23 mouse cellular contexts compared by ENCODE assay signal in genomic region chr9:21083324-21083723, GRCm38 (mm10). TPM values are rescaled to one million over a fixed set of nuclear protein-coding genes. Genes with fewer than 3 reads are reported as not detected.
DNase-seq lines count a peak whose midpoint lies in the region; ATAC-seq and TF ChIP-seq lines count a peak whose summit lies in the region.
"Had no signal": no experiment of that assay in that cellular context is flagged by ENCODE, and none has a peak within 500 bp of the region (broad histone marks: within the 10 kb centered on the region; RNA-seq: fewer than 3 reads in every experiment).

No protein-coding gene starts in this region.

- H3K9me3 ChIP-seq in heart, postnatal 0 days (replicated peaks; ENCODE audit: control insufficient read depth, low read length): no peaks in the 10 kb centered on the region
- H3K9me3 ChIP-seq in liver, embryonic 11.5 days (ENCODE audit: control insufficient read depth, low read length): no peaks in the 10 kb centered on the region
- no peaks in the 10 kb centered on the region for H3K9me3 ChIP-seq in liver, embryonic 14.5 days (ENCODE audit: control insufficient read depth, low read length)
- no peaks in the 10 kb centered on the region for H3K9me3 ChIP-seq in midbrain, embryonic 16.5 days (replicated peaks; ENCODE audit: control insufficient read depth, low read length, poor library complexity, severe bottlenecking)
- H3K9me3 ChIP-seq: embryonic facial prominence, embryonic 10.5 days; forebrain, embryonic 13.5 days; heart, embryonic 12.5 days had no signal

- WGBS in heart, postnatal 0 days: 28% methylated on average over 3 of the region's 3 CpGs
- WGBS in liver, embryonic 11.5 days: 67% methylated on average over 3 of the region's 3 CpGs
- 42% methylated on average over 3 of the region's 3 CpGs for WGBS in liver, embryonic 14.5 days (ENCODE audit: insufficient replicate concordance)
- WGBS in midbrain, embryonic 16.5 days: 73% methylated on average over 3 of the region's 3 CpGs

- no peak overlapping the region for H3K4me2 ChIP-seq in heart, postnatal 0 days (ENCODE audit: low read depth, low read length)
- H3K4me2 ChIP-seq in liver, embryonic 11.5 days: no peak overlapping the region
- H3K4me2 ChIP-seq in liver, embryonic 14.5 days (ENCODE audit: low read depth): no peak overlapping the region
- H3K4me2 ChIP-seq in midbrain, embryonic 16.5 days (ENCODE audit: low read length): no peak overlapping the region
- H3K4me2 ChIP-seq: forebrain, embryonic 13.5 days; heart, embryonic 12.5 days had no signal

- H3K4me1 ChIP-seq in heart, postnatal 0 days (ENCODE audit: control insufficient read depth, insufficient read depth): peaks cover 8% of the 10 kb centered on the region
- peaks cover 12% of the 10 kb centered on the region for H3K4me1 ChIP-seq in liver, embryonic 11.5 days (replicated peaks; ENCODE audit: control insufficient read depth, insufficient read depth, low read length)
- no peaks in the 10 kb centered on the region; a peak in 1 of 4 replicates for H3K4me1 ChIP-seq in liver, embryonic 14.5 days (replicated peaks; ENCODE audit: control insufficient read depth in 2 of 2, insufficient read depth in 2 of 2, low read length in 1 of 2)
- H3K4me1 ChIP-seq in midbrain, embryonic 16.5 days (ENCODE audit: control insufficient read depth, insufficient read depth, low read length): no peaks in the 10 kb centered on the region
- H3K4me1 ChIP-seq: embryonic facial prominence, embryonic 10.5 days; forebrain, embryonic 13.5 days had no signal

- H3K36me3 ChIP-seq in heart, postnatal 0 days (replicated peaks; ENCODE audit: control insufficient read depth, insufficient read depth, low read length): peaks cover 91% of the 10 kb centered on the region
- H3K36me3 ChIP-seq in liver, embryonic 11.5 days (ENCODE audit: control insufficient read depth, insufficient read depth, low read length): peaks cover 79% of the 10 kb centered on the region
- H3K36me3 ChIP-seq in liver, embryonic 14.5 days (replicated peaks; ENCODE audit: control insufficient read depth, insufficient read depth, low read depth): peaks cover 92% of the 10 kb centered on the region
- peaks cover 51% of the 10 kb centered on the region for H3K36me3 ChIP-seq in midbrain, embryonic 16.5 days (ENCODE audit: control insufficient read depth, insufficient read depth, low read length)

- H3K27ac ChIP-seq in heart, postnatal 0 days (ENCODE audit: low read depth): no peak overlapping the region
- no peak overlapping the region for H3K27ac ChIP-seq in liver, embryonic 11.5 days (ENCODE audit: low read depth, low read length)
- no peak overlapping the region for H3K27ac ChIP-seq in liver, embryonic 14.5 days
- H3K27ac ChIP-seq in midbrain, embryonic 16.5 days (ENCODE audit: low read length): no peak overlapping the region
- H3K27ac ChIP-seq: embryonic facial prominence, embryonic 10.5 days; forebrain, embryonic 13.5 days had no signal

- no peak for DNase-seq in heart, postnatal 0 days (ENCODE audit: low spot score)
- no peak for DNase-seq in heart, postnatal 4 days
- no peak for DNase-seq in liver, embryonic 11.5 days (ENCODE audit: low spot score)
- no peak for DNase-seq in liver, embryonic 14.5 days (ENCODE audit: low read depth in 3 of 3, low spot score in 3 of 3)
- no peak for DNase-seq in spleen, adult 18-20 months
- DNase-seq: adrenal gland, adult 8-10 months; adrenal gland, postnatal 36 days; cerebellum, adult 2 months; cerebellum, postnatal 10 days; forebrain, postnatal 0 days; gastrocnemius, postnatal 14 days had no signal

- no peak overlapping the region for H3K9ac ChIP-seq in heart, postnatal 0 days (replicated peaks; ENCODE audit: low read depth, low read length)
- no peak overlapping the region for H3K9ac ChIP-seq in liver, embryonic 11.5 days (ENCODE audit: low read depth, low read length)
- H3K9ac ChIP-seq in liver, embryonic 14.5 days (replicated peaks): no peak overlapping the region
- H3K9ac ChIP-seq in midbrain, embryonic 16.5 days (ENCODE audit: low read depth, low read length): no peak overlapping the region
- H3K9ac ChIP-seq: forebrain, embryonic 13.5 days; forebrain, postnatal 0 days; heart, embryonic 12.5 days had no signal

- no peak for TF ChIP-seq CTCF in heart, postnatal 0 days (IDR thresholded peaks at IDR 0.05; ENCODE audit: low read depth)
- no peak for TF ChIP-seq CTCF in liver, embryonic 14.5 days (IDR thresholded peaks at IDR 0.05; ENCODE audit: low read depth)

- no peak for TF ChIP-seq EP300 in heart, postnatal 0 days (IDR thresholded peaks at IDR 0.05; ENCODE audit: low read depth)
- peak; percentile 40; the same call in 1 of the 2 replicates for TF ChIP-seq EP300 in liver, embryonic 14.5 days (IDR thresholded peaks at IDR 0.05; ENCODE audit: low read depth)

- H3K4me3 ChIP-seq in heart, postnatal 0 days (ENCODE audit: low read depth, low read length): no peak overlapping the region
- no peak overlapping the region for H3K4me3 ChIP-seq in liver, embryonic 11.5 days (ENCODE audit: low read depth, low read length)
- no peak overlapping the region for H3K4me3 ChIP-seq in liver, embryonic 14.5 days (ENCODE audit: insufficient read depth in 1 of 2, low read depth in 2 of 2, low read length in 2 of 2)
- H3K4me3 ChIP-seq in midbrain, embryonic 16.5 days (ENCODE audit: low read depth, low read length): no peak overlapping the region
- H3K4me3 ChIP-seq: embryonic facial prominence, embryonic 10.5 days; forebrain, embryonic 13.5 days; heart, embryonic 12.5 days had no signal

- no peaks in the 10 kb centered on the region for H3K27me3 ChIP-seq in heart, postnatal 0 days (ENCODE audit: control insufficient read depth, insufficient read depth, low read length)
- no peaks in the 10 kb centered on the region for H3K27me3 ChIP-seq in liver, embryonic 11.5 days (replicated peaks; ENCODE audit: control insufficient read depth, insufficient read depth, low read length)
- no peaks in the 10 kb centered on the region for H3K27me3 ChIP-seq in liver, embryonic 14.5 days (ENCODE audit: control insufficient read depth, insufficient read depth, low read length)
- no peaks in the 10 kb centered on the region for H3K27me3 ChIP-seq in midbrain, embryonic 16.5 days (ENCODE audit: control insufficient read depth, insufficient read depth, low read depth, low read length)
- H3K27me3 ChIP-seq: CH12.LX; forebrain, embryonic 13.5 days; heart, embryonic 12.5 days had no signal

- ATAC-seq in heart, postnatal 0 days (ENCODE audit: insufficient read depth, low read depth): 0 out of 2 replicates have a peak, but pooled peaks have one; percentile 5
- 0 out of 2 replicates have a peak, but pooled peaks have one; percentile 11 for ATAC-seq in liver, embryonic 11.5 days (replicated peaks; ENCODE audit: low FRiP score)
- ATAC-seq in liver, embryonic 14.5 days (ENCODE audit: insufficient read depth): peak; percentile 54; the same call in 1 of the 2 replicates
- ATAC-seq in megakaryocyte-erythroid progenitor cell, adult 5-6 weeks (replicated peaks; ENCODE audit: low FRiP score, low TSS enrichment, poor library complexity, severe bottlenecking): peak; percentile 58
- no peak for ATAC-seq in midbrain, embryonic 16.5 days
- ATAC-seq: forebrain, embryonic 13.5 days; forebrain, postnatal 0 days; hindbrain, embryonic 16.5 days had no signal

RNA-seq across cellular contexts. Expression of gene Gm38431, which starts 8.5 kb away (rescaled TPM):
- total RNA-seq in heart, postnatal 0 days (2014; rRNA removed; ENCODE audit: low replicate concordance): 0.66 and 1.6 TPM in 2 replicates
- 0.34 TPM in 2 replicates for polyA plus RNA-seq in heart, postnatal 0 days (2015; fragmentation: Nextera tagmentation; extraction: Ambion mirVana)
- 1 to 10 TPM in 1 of 2 experiments, under 1 TPM in 1; 0.64 to 2.2 TPM for total RNA-seq in heart, postnatal 4 days (2021)
- polyA plus RNA-seq in liver, embryonic 11.5 days (2014; fragmentation: Nextera tagmentation; extraction: Ambion mirVana): 4.2 and 4.3 TPM in 2 replicates
- polyA plus RNA-seq in liver, embryonic 14.5 days (2012; rRNA removed): 2.4 and 5.6 TPM in 2 replicates
- 0.91 and 1.5 TPM in 2 replicates for polyA plus RNA-seq in liver, embryonic 14.5 days (2014; fragmentation: Nextera tagmentation; extraction: Ambion mirVana)
- total RNA-seq in megakaryocyte-erythroid progenitor cell, adult 5-6 weeks (2014; fragmentation: Nextera tagmentation): 38.6 and 39.7 TPM in 2 replicates
- total RNA-seq in megakaryocyte-erythroid progenitor cell, adult 5-6 weeks (2017): 5.9 and 15.6 TPM in 2 replicates
- 1.6 and 1.9 TPM in 2 replicates for polyA plus RNA-seq in midbrain, embryonic 16.5 days (2015; fragmentation: Nextera tagmentation; extraction: Ambion mirVana)

RNA-seq across cellular contexts. Expression of gene Raver1, which starts 8.5 kb away (rescaled TPM):
- total RNA-seq in heart, postnatal 0 days (2014; rRNA removed; ENCODE audit: low replicate concordance): 40.8 and 48.3 TPM in 2 replicates
- 15.5 and 15.9 TPM in 2 replicates for polyA plus RNA-seq in heart, postnatal 0 days (2015; fragmentation: Nextera tagmentation; extraction: Ambion mirVana)
- total RNA-seq in heart, postnatal 4 days (2021): 10 to 100 TPM; 44.4 to 48.9 TPM
- 89.8 and 94.0 TPM in 2 replicates for polyA plus RNA-seq in liver, embryonic 11.5 days (2014; fragmentation: Nextera tagmentation; extraction: Ambion mirVana)
- polyA plus RNA-seq in liver, embryonic 14.5 days (2012; rRNA removed): 21.4 and 23.4 TPM in 2 replicates
- polyA plus RNA-seq in liver, embryonic 14.5 days (2014; fragmentation: Nextera tagmentation; extraction: Ambion mirVana): 23.4 and 28.4 TPM in 2 replicates
- 66.3 and 81.1 TPM in 2 replicates for total RNA-seq in megakaryocyte-erythroid progenitor cell, adult 5-6 weeks (2014; fragmentation: Nextera tagmentation)
- 12.9 and 16.8 TPM in 2 replicates for total RNA-seq in megakaryocyte-erythroid progenitor cell, adult 5-6 weeks (2017)
- polyA plus RNA-seq in midbrain, embryonic 16.5 days (2015; fragmentation: Nextera tagmentation; extraction: Ambion mirVana): 28.9 and 30.4 TPM in 2 replicates

RNA-seq across cellular contexts. Expression of gene Fdx1l, which starts 9.9 kb away (rescaled TPM):
- total RNA-seq in heart, postnatal 0 days (2014; rRNA removed; ENCODE audit: low replicate concordance): 63.8 and 79.5 TPM in 2 replicates
- polyA plus RNA-seq in heart, postnatal 0 days (2015; fragmentation: Nextera tagmentation; extraction: Ambion mirVana): 51.1 and 51.6 TPM in 2 replicates
- 10 to 100 TPM; 34.1 to 35.5 TPM for total RNA-seq in heart, postnatal 4 days (2021)
- 74.9 and 75.1 TPM in 2 replicates for polyA plus RNA-seq in liver, embryonic 11.5 days (2014; fragmentation: Nextera tagmentation; extraction: Ambion mirVana)
- 27.5 and 31.1 TPM in 2 replicates for polyA plus RNA-seq in liver, embryonic 14.5 days (2012; rRNA removed)
- 37.3 and 37.9 TPM in 2 replicates for polyA plus RNA-seq in liver, embryonic 14.5 days (2014; fragmentation: Nextera tagmentation; extraction: Ambion mirVana)
- total RNA-seq in megakaryocyte-erythroid progenitor cell, adult 5-6 weeks (2014; fragmentation: Nextera tagmentation): 66.9 and 79.7 TPM in 2 replicates
- 60.6 and 70.5 TPM in 2 replicates for total RNA-seq in megakaryocyte-erythroid progenitor cell, adult 5-6 weeks (2017)
- 59.9 and 73.0 TPM in 2 replicates for polyA plus RNA-seq in midbrain, embryonic 16.5 days (2015; fragmentation: Nextera tagmentation; extraction: Ambion mirVana)

RNA-seq across cellular contexts. Expression of gene Gm49373, which starts 10.4 kb away (rescaled TPM):
- total RNA-seq in heart, postnatal 0 days (2014; rRNA removed; ENCODE audit: low replicate concordance): 0.23 TPM in 1 of 2 replicates, not detected in the other
- polyA plus RNA-seq in heart, postnatal 0 days (2015; fragmentation: Nextera tagmentation; extraction: Ambion mirVana): 0.12 and 0.18 TPM in 2 replicates
- under 1 TPM; 0.14 to 0.23 TPM for total RNA-seq in heart, postnatal 4 days (2021)
- 0.53 and 1.4 TPM in 2 replicates for polyA plus RNA-seq in liver, embryonic 11.5 days (2014; fragmentation: Nextera tagmentation; extraction: Ambion mirVana)
- polyA plus RNA-seq in liver, embryonic 14.5 days (2012; rRNA removed): 0.47 and 0.94 TPM in 2 replicates
- polyA plus RNA-seq in liver, embryonic 14.5 days (2014; fragmentation: Nextera tagmentation; extraction: Ambion mirVana): 0.32 and 0.46 TPM in 2 replicates
- total RNA-seq in megakaryocyte-erythroid progenitor cell, adult 5-6 weeks (2014; fragmentation: Nextera tagmentation): 4.5 TPM in 1 of 2 replicates, not detected in the other
- not detected in 2 replicates for total RNA-seq in megakaryocyte-erythroid progenitor cell, adult 5-6 weeks (2017)
- polyA plus RNA-seq in midbrain, embryonic 16.5 days (2015; fragmentation: Nextera tagmentation; extraction: Ambion mirVana): 1.8 and 1.9 TPM in 2 replicates
- polyA plus RNA-seq: embryonic facial prominence, embryonic 14.5 days had no signal

RNA-seq across cellular contexts. Expression of gene Zglp1, which starts 16.4 kb away (rescaled TPM):
- total RNA-seq in heart, postnatal 0 days (2014; rRNA removed; ENCODE audit: low replicate concordance): not detected in 2 replicates
- 0.30 TPM in 1 of 2 replicates, not detected in the other for polyA plus RNA-seq in heart, postnatal 0 days (2015; fragmentation: Nextera tagmentation; extraction: Ambion mirVana)
- not detected for total RNA-seq in heart, postnatal 4 days (2021)
- polyA plus RNA-seq in liver, embryonic 11.5 days (2014; fragmentation: Nextera tagmentation; extraction: Ambion mirVana): 0.67 and 1.4 TPM in 2 replicates
- polyA plus RNA-seq in liver, embryonic 14.5 days (2012; rRNA removed): 0.21 and 0.49 TPM in 2 replicates
- 0.57 TPM in 1 of 2 replicates, not detected in the other for polyA plus RNA-seq in liver, embryonic 14.5 days (2014; fragmentation: Nextera tagmentation; extraction: Ambion mirVana)
- 10.2 TPM in 1 of 2 replicates, not detected in the other for total RNA-seq in megakaryocyte-erythroid progenitor cell, adult 5-6 weeks (2014; fragmentation: Nextera tagmentation)
- total RNA-seq in megakaryocyte-erythroid progenitor cell, adult 5-6 weeks (2017): 1.7 TPM in 1 of 2 replicates, not detected in the other
- 0.78 and 1.6 TPM in 2 replicates for polyA plus RNA-seq in midbrain, embryonic 16.5 days (2015; fragmentation: Nextera tagmentation; extraction: Ambion mirVana)
- total RNA-seq: adrenal gland, postnatal 36 days; forebrain, postnatal 0 days; gastrocnemius, adult 18-20 months; gastrocnemius, postnatal 14 days; heart, adult 8-10 months; heart, postnatal 25 days had no signal
- polyA plus RNA-seq: gonadal fat pad, adult 2 months had no signal
